Mouse (Mus musculus): ENCODE data around the gene Olfr1412.

DNA sequence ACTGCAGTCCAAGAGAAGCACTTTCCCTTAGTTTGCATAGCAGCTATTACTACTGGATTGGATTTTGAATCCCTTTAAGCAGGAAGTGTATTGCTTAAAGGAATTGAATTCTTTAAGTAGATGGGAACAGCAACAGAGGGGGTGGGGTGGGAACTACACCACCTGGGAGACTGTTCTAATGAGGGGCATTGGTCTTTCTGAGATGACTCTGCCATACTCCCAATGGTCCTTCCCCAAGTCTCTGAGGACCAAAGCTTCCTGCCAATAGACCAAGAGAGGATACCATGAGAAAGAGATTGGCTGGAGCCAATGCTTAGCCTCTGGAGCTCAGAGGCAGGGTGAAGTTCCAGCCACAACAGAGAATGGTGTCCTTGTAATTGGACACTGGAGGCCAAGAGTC lies 8.5 kb downstream of the Olfr1412 start, which contains the start of gene Olfr1411:
- TF ChIP-seq CTCF (IDR thresholded peaks at IDR 0.05; ENCODE audit: extremely low read depth, insufficient read depth, insufficient read length, insufficient replicate concordance) (no peak), POLR2A (IDR thresholded peaks at IDR 0.05; ENCODE audit: low read depth, low read length) (no peak)
